Mouse (Mus musculus): ENCODE data around the gene Rhbdd1. TPM values are rescaled to one million over a fixed set of nuclear protein-coding genes. Genes with fewer than 3 reads are reported as not detected.

The Rhbdd1 gene
- total RNA-seq, 2 experiments from 2014 or later: 17.3 to 17.7 TPM

- ATAC-seq (replicated peaks; ENCODE audit: poor library complexity, severe bottlenecking): no peak
Measured at GRCm38 (mm10) chr1:82411521-82411920, 95.3 kb downstream of the Rhbdd1 start.

GRCm38 (mm10) chr1:82412085-82412484 is 95.8 kb downstream of the Rhbdd1 start:
- no peak for ATAC-seq (replicated peaks; ENCODE audit: poor library complexity, severe bottlenecking)

- no peak for ATAC-seq (replicated peaks; ENCODE audit: poor library complexity, severe bottlenecking)
Measured at GRCm38 (mm10) chr1:82414434-82415045, 98.3 kb downstream of the Rhbdd1 start.

GRCm38 (mm10) chr1:82415641-82416040 is 99.4 kb downstream of the Rhbdd1 start:
- no peak for ATAC-seq (replicated peaks; ENCODE audit: poor library complexity, severe bottlenecking)

GRCm38 (mm10) chr1:82427729-82428128 is 111.5 kb downstream of the Rhbdd1 start:
- no peak for ATAC-seq (replicated peaks; ENCODE audit: poor library complexity, severe bottlenecking)

GRCm38 (mm10) chr1:82429061-82429460 is 112.8 kb downstream of the Rhbdd1 start:
- ATAC-seq (replicated peaks; ENCODE audit: poor library complexity, severe bottlenecking): no peak

GRCm38 (mm10) chr1:82432919-82433648 is 116.8 kb downstream of the Rhbdd1 start:
- no peak for ATAC-seq (replicated peaks; ENCODE audit: poor library complexity, severe bottlenecking)

GRCm38 (mm10) chr1:82433649-82434005 is 117.4 kb downstream of the Rhbdd1 start:
- ATAC-seq (replicated peaks; ENCODE audit: poor library complexity, severe bottlenecking): no peak

GRCm38 (mm10) chr1:82437273-82437672 is 121.0 kb downstream of the Rhbdd1 start:
- ATAC-seq (replicated peaks; ENCODE audit: poor library complexity, severe bottlenecking): no peak

GRCm38 (mm10) chr1:82440123-82440522 is 123.9 kb downstream of the Rhbdd1 start:
- ATAC-seq (replicated peaks; ENCODE audit: poor library complexity, severe bottlenecking): no peak

- ATAC-seq (replicated peaks; ENCODE audit: poor library complexity, severe bottlenecking): no peak
Measured at GRCm38 (mm10) chr1:82443517-82443916, 127.3 kb downstream of the Rhbdd1 start.

- ATAC-seq (replicated peaks; ENCODE audit: poor library complexity, severe bottlenecking): no peak
Measured at GRCm38 (mm10) chr1:82446049-82446448, 129.8 kb downstream of the Rhbdd1 start.

- no peak for ATAC-seq (replicated peaks; ENCODE audit: poor library complexity, severe bottlenecking)
Measured at GRCm38 (mm10) chr1:82449851-82450250, 133.6 kb downstream of the Rhbdd1 start.

GRCm38 (mm10) chr1:82451927-82452651 is 135.8 kb downstream of the Rhbdd1 start:
- ATAC-seq (replicated peaks; ENCODE audit: poor library complexity, severe bottlenecking): no peak

- no peak for ATAC-seq (replicated peaks; ENCODE audit: poor library complexity, severe bottlenecking)
Measured at GRCm38 (mm10) chr1:82454031-82454430, 137.8 kb downstream of the Rhbdd1 start.

- no peak for ATAC-seq (replicated peaks; ENCODE audit: poor library complexity, severe bottlenecking)
Measured at GRCm38 (mm10) chr1:82459350-82459749, 143.1 kb downstream of the Rhbdd1 start.

GRCm38 (mm10) chr1:82459926-82460325 is 143.7 kb downstream of the Rhbdd1 start:
- no peak for ATAC-seq (replicated peaks; ENCODE audit: poor library complexity, severe bottlenecking)

- ATAC-seq (replicated peaks; ENCODE audit: poor library complexity, severe bottlenecking): no peak
Measured at GRCm38 (mm10) chr1:82461041-82461440, 144.8 kb downstream of the Rhbdd1 start.

GRCm38 (mm10) chr1:82465321-82465853 is 149.1 kb downstream of the Rhbdd1 start:
- no peak for ATAC-seq (replicated peaks; ENCODE audit: poor library complexity, severe bottlenecking)

- ATAC-seq (replicated peaks; ENCODE audit: poor library complexity, severe bottlenecking): peak; percentile 79
Measured at GRCm38 (mm10) chr1:82468872-82469271, 152.6 kb downstream of the Rhbdd1 start.

Data from granulocyte monocyte progenitor cell, adult 5-6 weeks (primary cell).